Mouse (Mus musculus): ENCODE data around the gene Cd3e. TPM values are rescaled to one million over a fixed set of nuclear protein-coding genes. Genes with fewer than 3 reads are reported as not detected.

Cd3e gene
- polyA plus RNA-seq, 1 experiment from 2014 or later, result not detected

- Histone ChIP-seq H3K27ac (replicated peaks; ENCODE audit: low read depth, low read length) (no peak overlapping the region), H3K9me3 (ENCODE audit: control insufficient read depth, low read length) (no peaks in the 10 kb centered on the region)
- WGBS, result 39% methylated on average over 4 of the region's 4 CpGs
Measured at GRCm38 (mm10) chr9:45008342-45008741, 1.1 kb downstream of the Cd3e start.

GRCm38 (mm10) chr9:45007404-45007803 is 2.0 kb downstream of the Cd3e start:
- no peak overlapping the region for H3K4me3 ChIP-seq (replicated peaks; ENCODE audit: low read depth, low read length)
- no peaks in the 10 kb centered on the region for H3K9me3 ChIP-seq (ENCODE audit: control insufficient read depth, low read length)
- H3K4me1 ChIP-seq (ENCODE audit: control insufficient read depth, insufficient read depth, low read length), result no peaks in the 10 kb centered on the region
- H3K27ac ChIP-seq (replicated peaks; ENCODE audit: low read depth, low read length), result no peak overlapping the region
- ATAC-seq (ENCODE audit: low FRiP score, low TSS enrichment) (no peak), DNase-seq (no peak)
- no peaks in the 10 kb centered on the region for H3K36me3 ChIP-seq (ENCODE audit: control insufficient read depth, insufficient read depth, low read length)
- no peaks in the 10 kb centered on the region for H3K27me3 ChIP-seq (ENCODE audit: control insufficient read depth, insufficient read depth, low read length)
- WGBS, result 79% methylated on average over 12 of the region's 12 CpGs
- H3K4me2 ChIP-seq (ENCODE audit: low read length), result no peak overlapping the region
- H3K9ac ChIP-seq (replicated peaks; ENCODE audit: low read length), result no peak overlapping the region

More at GRCm38 (mm10) chr9:45008342-45008741, 1.1 kb downstream of the Cd3e start:
- no peak overlapping the region for H3K9ac ChIP-seq (replicated peaks; ENCODE audit: low read length)
- H3K4me3 ChIP-seq (replicated peaks; ENCODE audit: low read depth, low read length), result no peak overlapping the region
- no peaks in the 10 kb centered on the region for H3K4me1 ChIP-seq (ENCODE audit: control insufficient read depth, insufficient read depth, low read length)
- no peak overlapping the region for H3K4me2 ChIP-seq (ENCODE audit: low read length)
- H3K27me3 ChIP-seq (ENCODE audit: control insufficient read depth, insufficient read depth, low read length), result no peaks in the 10 kb centered on the region
- ATAC-seq (ENCODE audit: low FRiP score, low TSS enrichment), result no peak
- no peak for DNase-seq
- H3K36me3 ChIP-seq (ENCODE audit: control insufficient read depth, insufficient read depth, low read length), result no peaks in the 10 kb centered on the region

GRCm38 (mm10) chr9:45000249-45000648 is 9.2 kb downstream of the Cd3e start:
- no peaks in the 10 kb centered on the region for H3K27me3 ChIP-seq (ENCODE audit: control insufficient read depth, insufficient read depth, low read length)
- DNase-seq, result no peak
- H3K9ac ChIP-seq (replicated peaks; ENCODE audit: low read length), result no peak overlapping the region
- H3K4me2 ChIP-seq (ENCODE audit: low read length), result no peak overlapping the region
- 65% methylated on average over 3 of the region's 3 CpGs for WGBS
- H3K9me3 ChIP-seq (ENCODE audit: control insufficient read depth, low read length), result no peaks in the 10 kb centered on the region
- H3K4me1 ChIP-seq (ENCODE audit: control insufficient read depth, insufficient read depth, low read length), result no peaks in the 10 kb centered on the region
- no peak for ATAC-seq (ENCODE audit: low FRiP score, low TSS enrichment)
- H3K27ac ChIP-seq (replicated peaks; ENCODE audit: low read depth, low read length), result no peak overlapping the region
- H3K36me3 ChIP-seq (ENCODE audit: control insufficient read depth, insufficient read depth, low read length), result no peaks in the 10 kb centered on the region
- no peak overlapping the region for H3K4me3 ChIP-seq (replicated peaks; ENCODE audit: low read depth, low read length)

- no peak for ATAC-seq (ENCODE audit: low FRiP score, low TSS enrichment)
Measured at GRCm38 (mm10) chr9:44999776-45000175, 9.7 kb downstream of the Cd3e start.

GRCm38 (mm10) chr9:44999171-44999570 is 10.3 kb downstream of the Cd3e start:
- Histone ChIP-seq H3K27ac (replicated peaks; ENCODE audit: low read depth, low read length) (no peak overlapping the region), H3K4me1 (ENCODE audit: control insufficient read depth, insufficient read depth, low read length) (no peaks in the 10 kb centered on the region), H3K36me3 (ENCODE audit: control insufficient read depth, insufficient read depth, low read length) (no peaks in the 10 kb centered on the region), H3K4me3 (replicated peaks; ENCODE audit: low read depth, low read length) (no peak overlapping the region), H3K27me3 (ENCODE audit: control insufficient read depth, insufficient read depth, low read length) (no peaks in the 10 kb centered on the region), H3K9ac (replicated peaks; ENCODE audit: low read length) (no peak overlapping the region), H3K4me2 (ENCODE audit: low read length) (no peak overlapping the region), H3K9me3 (ENCODE audit: control insufficient read depth, low read length) (no peaks in the 10 kb centered on the region)
- DNase-seq (no peak), ATAC-seq (ENCODE audit: low FRiP score, low TSS enrichment) (no peak)
- WGBS, result 63% methylated on average over 6 of the region's 6 CpGs

More at GRCm38 (mm10) chr9:44999776-45000175, 9.7 kb downstream of the Cd3e start:
- 81% methylated on average over 5 of the region's 5 CpGs for WGBS
- no peaks in the 10 kb centered on the region for H3K36me3 ChIP-seq (ENCODE audit: control insufficient read depth, insufficient read depth, low read length)
- H3K27me3 ChIP-seq (ENCODE audit: control insufficient read depth, insufficient read depth, low read length), result no peaks in the 10 kb centered on the region
- H3K4me3 ChIP-seq (replicated peaks; ENCODE audit: low read depth, low read length), result no peak overlapping the region
- no peak for DNase-seq
- no peaks in the 10 kb centered on the region for H3K9me3 ChIP-seq (ENCODE audit: control insufficient read depth, low read length)
- H3K27ac ChIP-seq (replicated peaks; ENCODE audit: low read depth, low read length), result no peak overlapping the region
- H3K4me2 ChIP-seq (ENCODE audit: low read length), result no peak overlapping the region
- H3K9ac ChIP-seq (replicated peaks; ENCODE audit: low read length), result no peak overlapping the region
- no peaks in the 10 kb centered on the region for H3K4me1 ChIP-seq (ENCODE audit: control insufficient read depth, insufficient read depth, low read length)

- DNase-seq (no peak), ATAC-seq (ENCODE audit: low FRiP score, low TSS enrichment) (no peak)
- H3K4me2 ChIP-seq (ENCODE audit: low read length), result no peak overlapping the region
- no peak overlapping the region for H3K4me3 ChIP-seq (replicated peaks; ENCODE audit: low read depth, low read length)
- 79% methylated on average over 11 of the region's 11 CpGs for WGBS
- no peak overlapping the region for H3K27ac ChIP-seq (replicated peaks; ENCODE audit: low read depth, low read length)
- H3K27me3 ChIP-seq (ENCODE audit: control insufficient read depth, insufficient read depth, low read length), result no peaks in the 10 kb centered on the region
- H3K9me3 ChIP-seq (ENCODE audit: control insufficient read depth, low read length), result no peaks in the 10 kb centered on the region
- no peaks in the 10 kb centered on the region for H3K4me1 ChIP-seq (ENCODE audit: control insufficient read depth, insufficient read depth, low read length)
- no peaks in the 10 kb centered on the region for H3K36me3 ChIP-seq (ENCODE audit: control insufficient read depth, insufficient read depth, low read length)
- H3K9ac ChIP-seq (replicated peaks; ENCODE audit: low read length), result no peak overlapping the region
Measured at GRCm38 (mm10) chr9:44998138-44998537, 11.3 kb downstream of the Cd3e start.

- H3K36me3 ChIP-seq (ENCODE audit: control insufficient read depth, insufficient read depth, low read length), result no peaks in the 10 kb centered on the region
- no peak overlapping the region for H3K9ac ChIP-seq (replicated peaks; ENCODE audit: low read length)
- H3K27me3 ChIP-seq (ENCODE audit: control insufficient read depth, insufficient read depth, low read length), result no peaks in the 10 kb centered on the region
- no peak for ATAC-seq (ENCODE audit: low FRiP score, low TSS enrichment)
- no peak overlapping the region for H3K4me3 ChIP-seq (replicated peaks; ENCODE audit: low read depth, low read length)
- DNase-seq, result no peak
- no peak overlapping the region for H3K27ac ChIP-seq (replicated peaks; ENCODE audit: low read depth, low read length)
- H3K4me2 ChIP-seq (ENCODE audit: low read length), result no peak overlapping the region
- 97% methylated on average over 7 of the region's 7 CpGs for WGBS
- no peaks in the 10 kb centered on the region for H3K9me3 ChIP-seq (ENCODE audit: control insufficient read depth, low read length)
- no peaks in the 10 kb centered on the region for H3K4me1 ChIP-seq (ENCODE audit: control insufficient read depth, insufficient read depth, low read length)
Measured at GRCm38 (mm10) chr9:44996590-44996989, 12.8 kb downstream of the Cd3e start.

- 74% methylated on average over 4 of the region's 4 CpGs for WGBS
- Histone ChIP-seq H3K27me3 (ENCODE audit: control insufficient read depth, insufficient read depth, low read length) (no peaks in the 10 kb centered on the region), H3K4me2 (ENCODE audit: low read length) (no peak overlapping the region), H3K36me3 (ENCODE audit: control insufficient read depth, insufficient read depth, low read length) (no peaks in the 10 kb centered on the region), H3K4me1 (ENCODE audit: control insufficient read depth, insufficient read depth, low read length) (no peaks in the 10 kb centered on the region), H3K9ac (replicated peaks; ENCODE audit: low read length) (no peak overlapping the region), H3K9me3 (ENCODE audit: control insufficient read depth, low read length) (no peaks in the 10 kb centered on the region), H3K4me3 (replicated peaks; ENCODE audit: low read depth, low read length) (no peak overlapping the region), H3K27ac (replicated peaks; ENCODE audit: low read depth, low read length) (no peak overlapping the region)
- ATAC-seq (ENCODE audit: low FRiP score, low TSS enrichment), result no peak
- no peak for DNase-seq
Measured at GRCm38 (mm10) chr9:44994962-44995361, 14.5 kb downstream of the Cd3e start.

GRCm38 (mm10) chr9:44993268-44993667 is 16.2 kb downstream of the Cd3e start:
- Histone ChIP-seq H3K36me3 (ENCODE audit: control insufficient read depth, insufficient read depth, low read length) (no peaks in the 10 kb centered on the region), H3K9me3 (ENCODE audit: control insufficient read depth, low read length) (no peaks in the 10 kb centered on the region), H3K4me1 (ENCODE audit: control insufficient read depth, insufficient read depth, low read length) (no peaks in the 10 kb centered on the region), H3K27ac (replicated peaks; ENCODE audit: low read depth, low read length) (no peak overlapping the region), H3K27me3 (ENCODE audit: control insufficient read depth, insufficient read depth, low read length) (no peaks in the 10 kb centered on the region), H3K4me3 (replicated peaks; ENCODE audit: low read depth, low read length) (no peak overlapping the region), H3K4me2 (ENCODE audit: low read length) (no peak overlapping the region), H3K9ac (replicated peaks; ENCODE audit: low read length) (no peak overlapping the region)
- WGBS, result 93% methylated on average over 2 of the region's 2 CpGs
- DNase-seq, result no peak
- no peak for ATAC-seq (ENCODE audit: low FRiP score, low TSS enrichment)

Data from midbrain, embryonic 14.5 days (tissue).